Mouse (Mus musculus) megakaryocyte progenitor cell, adult 5-6 weeks (primary cell): ENCODE measurements around the gene Cct2. TPM values are rescaled to one million over a fixed set of nuclear protein-coding genes. Genes with fewer than 3 reads are reported as not detected.
A peak's percentile ranks its signal among the peaks of the same experiment; 100 is the strongest.
"Not testable (repeated sequence)": the region's sequence is repeated elsewhere in the genome, so short reads cannot be mapped to it uniquely, and the experiment has no call there.

Experiments
- ATAC-seq: replicated peaks from 2 replicates; pipeline ENCODE4 v1.8.0; 2016; ENCODE audit warnings: mild to moderate bottlenecking, moderate TSS enrichment, inconsistent platforms; ENCODE audit not compliant: poor library complexity
- total RNA-seq, 2 experiments: library from RNA; stranded (forward) in 1 of 2; stranded (reverse) in 1 of 2; fragments of 157-497, 149-512 nt in 1 of 2; fragments of 200-1000 nt in 1 of 2; gene quantifications; 2 replicates each; pipeline versions ENCODE4 v1.2.3 to v1.2.4; 2015 to 2017

The Cct2 gene
- total RNA-seq, 2 experiments from 2014 or later = 516 to 627 TPM

DNA sequence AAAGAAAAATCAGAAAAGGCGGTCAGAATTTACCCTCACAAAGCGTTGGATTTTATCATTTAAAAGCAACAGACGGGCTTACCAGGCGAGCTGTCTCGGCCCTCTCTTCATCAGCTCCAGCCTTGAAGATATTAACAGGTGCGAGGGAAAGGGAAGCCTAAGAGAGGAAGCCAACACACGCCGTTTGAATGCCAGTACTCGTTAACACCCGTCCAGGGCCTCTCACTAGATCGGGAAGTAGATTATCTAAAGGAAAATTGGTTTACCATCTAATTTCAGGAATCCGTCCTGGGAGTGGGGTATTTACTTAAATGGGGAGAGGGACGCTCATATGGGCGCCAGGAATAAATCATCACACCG lies 740 bp downstream of the Cct2 start:
- peak; percentile 20; the same call in 1 of the 2 replicates for ATAC-seq

DNA sequence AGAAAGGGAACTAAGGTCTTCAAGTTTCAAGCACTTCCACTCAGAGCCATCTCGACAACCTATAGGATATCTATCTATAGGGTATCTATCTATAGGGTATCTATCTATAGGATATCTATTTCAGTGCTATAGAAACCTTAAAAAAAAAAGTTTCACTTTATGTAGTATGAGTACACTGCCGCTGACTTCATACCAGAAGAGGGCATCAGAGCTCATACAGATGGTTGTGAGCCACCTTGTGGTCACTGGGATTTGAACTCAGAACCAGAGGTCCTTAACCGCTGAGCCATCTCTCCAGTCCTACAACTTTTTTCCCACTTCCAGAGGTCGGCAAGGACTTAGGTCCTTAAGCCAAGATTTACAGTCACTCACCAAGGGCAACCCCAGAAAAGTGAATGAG lies 7.9 kb downstream of the Cct2 start:
- no peak for ATAC-seq

DNA sequence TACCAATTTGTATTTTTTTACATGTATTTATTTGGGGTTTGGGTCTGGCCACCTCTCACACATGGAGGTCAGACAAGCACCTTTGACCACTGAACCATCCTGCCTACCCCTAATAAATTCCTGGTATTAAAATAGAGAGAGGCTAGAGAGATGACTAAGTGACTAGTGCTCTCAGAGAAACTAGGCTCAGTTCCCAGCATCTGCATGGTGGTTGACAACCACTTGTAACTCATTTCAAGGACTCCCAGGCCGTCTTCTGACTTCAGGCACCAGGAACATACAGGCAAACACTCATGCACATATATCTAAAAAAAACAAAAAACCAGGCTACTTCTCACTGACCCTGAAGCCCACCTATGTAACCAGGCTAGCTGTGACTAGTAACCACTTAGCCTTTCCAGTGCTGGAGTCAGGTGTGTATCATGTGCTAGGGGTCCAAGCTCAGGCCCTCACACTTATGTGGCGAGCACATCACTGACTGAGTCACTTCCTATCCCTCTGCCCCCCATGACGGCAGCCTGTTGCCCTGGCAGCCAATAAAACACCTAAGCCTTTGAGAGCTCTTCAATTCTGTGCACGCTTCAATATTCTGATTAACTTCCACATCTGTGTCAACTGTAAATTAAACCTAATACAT lies 13.5 kb downstream of the Cct2 start:
- ATAC-seq = no peak

DNA sequence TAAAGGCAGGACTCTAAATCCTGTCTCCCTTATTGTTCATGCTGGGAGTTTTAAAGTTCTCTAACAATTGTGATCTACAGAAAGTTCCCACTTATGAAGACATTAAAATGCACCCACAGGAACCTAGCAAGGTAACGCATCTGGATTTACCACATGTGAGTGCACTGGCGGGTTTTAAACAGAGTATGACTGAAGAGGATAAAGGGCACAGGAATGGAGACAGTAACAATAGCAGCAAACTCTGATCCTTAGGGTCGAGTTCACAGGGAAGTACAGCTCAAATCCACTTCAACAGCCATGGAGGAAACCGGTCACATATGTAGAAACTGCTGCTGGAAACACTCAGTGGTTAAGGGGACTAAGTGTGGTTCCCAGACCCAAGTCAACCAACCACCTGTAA lies 14.4 kb downstream of the Cct2 start:
- no peak for ATAC-seq

DNA sequence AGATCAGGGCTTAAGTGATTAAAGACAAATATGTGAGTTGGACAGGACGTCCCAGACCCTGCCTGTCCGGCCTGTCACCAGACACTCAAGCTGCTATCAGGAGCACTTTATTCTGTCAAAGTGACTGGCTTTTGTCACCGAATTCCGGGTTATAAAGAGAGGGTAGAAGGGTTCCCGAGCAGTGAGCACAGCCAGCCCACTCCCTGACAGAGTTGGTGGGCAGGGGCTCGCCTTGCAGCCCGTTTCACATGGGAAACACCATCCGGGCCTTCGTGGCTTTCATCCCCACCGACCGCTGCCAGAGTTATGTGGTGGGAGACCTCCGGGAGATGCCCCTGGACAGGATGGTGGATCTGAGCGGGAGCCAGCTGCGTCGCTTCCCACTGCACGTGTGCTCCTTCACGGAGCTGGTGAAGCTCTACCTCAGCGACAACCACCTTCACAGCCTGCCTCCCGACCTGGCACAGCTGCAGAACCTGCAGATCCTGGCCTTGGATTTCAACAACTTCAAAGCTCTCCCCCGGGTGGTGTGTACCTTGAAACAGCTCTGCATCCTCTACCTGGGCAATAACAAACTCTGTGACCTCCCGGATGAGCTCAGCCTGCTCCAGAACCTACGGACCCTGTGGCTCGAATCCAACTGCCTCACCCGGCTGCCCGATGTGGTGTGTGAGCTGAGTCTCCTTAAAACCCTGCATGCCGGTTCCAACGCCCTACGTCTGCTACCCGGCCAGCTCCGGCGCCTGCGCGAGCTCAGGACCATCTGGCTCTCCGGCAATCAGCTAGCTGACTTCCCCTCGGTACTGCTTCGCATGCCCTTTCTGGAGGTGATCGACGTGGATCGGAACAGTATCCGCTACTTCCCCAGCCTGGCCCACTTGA lies 18.2 kb downstream of the Cct2 start, which contains the start of gene Lrrc10:
TSS of gene Lrrc10 (plus strand) at position 167 of the 882 bp plus-strand sequence.
- peak; percentile 29; the same call in 1 of the 2 replicates for ATAC-seq

DNA sequence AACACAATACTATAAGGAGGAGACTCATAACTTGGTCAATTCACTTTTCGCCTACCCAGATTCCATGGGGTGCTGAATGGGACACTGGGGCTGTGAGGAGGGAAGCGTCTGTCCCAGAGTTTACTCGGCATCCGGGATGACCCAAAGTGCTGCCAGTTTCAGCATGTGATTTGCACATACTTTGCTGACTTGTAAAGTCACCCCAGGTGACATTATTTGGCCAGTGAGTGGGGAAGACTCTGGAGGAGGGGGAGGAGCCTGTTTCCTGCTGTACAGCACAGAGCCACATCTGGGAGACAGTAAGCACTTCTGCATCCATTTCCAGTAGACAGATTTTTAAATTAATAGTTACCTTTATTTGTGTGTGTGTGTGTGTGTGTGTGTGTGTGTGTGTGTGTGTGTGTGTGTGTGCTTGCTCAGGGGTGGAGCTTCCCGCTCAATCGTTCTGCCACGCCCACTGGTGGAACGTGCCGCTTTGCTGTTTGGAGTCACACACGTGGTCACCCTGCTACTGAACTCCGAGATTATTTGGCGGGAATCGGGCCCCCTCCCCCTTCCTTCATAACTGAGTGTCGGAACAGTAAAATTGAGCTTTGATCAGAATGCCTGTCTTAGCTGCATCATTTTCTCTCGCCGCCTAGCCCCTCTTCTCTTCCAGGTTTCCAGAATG lies 20.0 kb downstream of the Cct2 start:
- peak; percentile 57 for ATAC-seq

DNA sequence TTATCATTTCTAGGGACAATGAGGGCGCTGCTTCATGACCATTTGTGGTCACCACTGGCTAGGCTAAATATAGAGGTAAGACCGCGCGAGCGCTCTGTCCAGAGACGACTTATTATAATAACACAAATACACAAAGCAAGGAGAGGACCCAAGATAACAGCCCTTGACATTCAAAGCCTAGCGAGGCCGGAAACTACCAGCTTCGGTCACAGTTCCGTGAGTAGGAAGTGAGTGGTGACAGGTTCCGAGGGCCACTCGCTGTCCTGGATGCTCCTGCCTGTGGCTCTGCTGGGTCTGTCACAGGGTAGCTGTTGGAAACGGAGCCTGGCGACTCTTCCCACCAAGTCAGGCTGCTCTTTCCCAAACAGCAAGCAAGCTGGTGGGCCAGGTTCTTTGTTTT lies 21.3 kb downstream of the Cct2 start:
- ATAC-seq = no peak

DNA sequence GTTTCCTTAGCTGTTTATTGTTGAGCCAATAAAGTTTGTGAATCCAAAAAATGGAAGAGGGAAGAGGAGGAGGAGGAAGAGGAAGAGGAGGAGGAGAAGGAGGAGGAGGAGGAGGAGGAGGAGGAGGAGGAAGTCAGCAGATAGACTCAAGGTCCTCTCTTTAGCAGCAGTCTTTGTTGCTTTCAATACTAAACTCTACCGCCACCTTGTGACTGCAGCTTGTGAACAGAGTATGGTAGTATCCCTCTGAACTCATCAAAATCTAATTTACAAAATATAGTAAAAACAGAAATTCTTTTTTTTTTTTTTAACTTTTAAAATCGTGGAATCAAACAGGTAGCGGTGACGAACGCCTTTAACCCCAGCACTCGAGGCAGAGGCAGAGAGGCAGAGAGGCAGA lies 23.3 kb downstream of the Cct2 start:
- peak; percentile 63 for ATAC-seq

DNA sequence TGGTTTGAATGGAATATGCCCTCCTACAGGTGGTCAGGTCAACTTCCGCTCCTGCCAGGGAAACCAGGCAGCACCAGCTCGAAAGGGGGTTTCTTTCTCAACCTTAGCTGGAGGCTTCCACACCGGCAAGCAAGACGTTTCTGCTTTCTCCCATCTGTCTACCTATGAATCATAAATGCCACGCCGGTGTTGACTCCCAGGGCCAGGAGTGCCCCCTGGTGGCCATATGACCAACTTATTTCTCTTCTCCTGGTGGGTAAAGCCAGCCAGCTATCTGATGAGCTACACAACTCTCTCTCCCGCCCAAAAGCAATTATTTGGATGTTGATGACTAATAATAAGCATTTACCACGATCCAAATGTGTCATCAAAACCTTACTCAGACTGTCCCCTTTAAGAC lies 29.8 kb downstream of the Cct2 start:
- ATAC-seq = peak; percentile 99

DNA sequence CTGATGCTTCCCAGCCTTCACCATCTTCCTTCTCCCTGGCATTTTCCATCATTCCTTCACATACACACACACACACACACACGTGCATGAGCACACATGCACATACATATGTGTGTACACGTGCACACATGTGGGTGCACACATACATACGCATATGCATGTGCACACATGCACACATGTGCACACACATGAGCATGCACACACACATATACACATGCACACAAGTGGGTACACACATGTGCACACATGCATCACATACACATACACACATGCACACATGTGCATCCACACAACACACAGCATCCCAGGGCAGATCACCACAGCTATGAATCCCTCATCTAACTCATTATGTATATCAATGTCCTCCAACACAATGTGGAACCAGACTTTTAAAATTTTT lies 32.5 kb downstream of the Cct2 start:
- ATAC-seq = no peak

DNA sequence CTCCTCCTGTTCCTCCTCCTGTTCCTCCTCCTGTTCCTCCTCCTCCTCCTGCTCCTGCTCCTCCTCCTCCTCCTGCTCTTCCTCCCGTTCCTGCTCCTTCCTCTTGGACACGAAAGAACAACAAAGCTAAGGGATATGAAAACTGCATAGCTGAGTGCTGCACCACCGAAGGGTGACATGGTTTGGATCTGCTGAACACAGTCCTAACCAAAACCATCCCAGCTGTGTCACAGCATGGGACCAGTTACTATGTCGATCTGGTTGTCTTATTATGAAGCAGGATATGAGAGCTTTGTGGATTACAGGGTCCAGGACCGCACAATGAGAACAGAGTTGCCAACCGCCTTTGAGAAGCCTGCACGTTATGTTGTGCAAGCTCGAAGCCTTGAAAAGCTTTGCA lies 37.4 kb downstream of the Cct2 start:
- peak; percentile 59 for ATAC-seq

DNA sequence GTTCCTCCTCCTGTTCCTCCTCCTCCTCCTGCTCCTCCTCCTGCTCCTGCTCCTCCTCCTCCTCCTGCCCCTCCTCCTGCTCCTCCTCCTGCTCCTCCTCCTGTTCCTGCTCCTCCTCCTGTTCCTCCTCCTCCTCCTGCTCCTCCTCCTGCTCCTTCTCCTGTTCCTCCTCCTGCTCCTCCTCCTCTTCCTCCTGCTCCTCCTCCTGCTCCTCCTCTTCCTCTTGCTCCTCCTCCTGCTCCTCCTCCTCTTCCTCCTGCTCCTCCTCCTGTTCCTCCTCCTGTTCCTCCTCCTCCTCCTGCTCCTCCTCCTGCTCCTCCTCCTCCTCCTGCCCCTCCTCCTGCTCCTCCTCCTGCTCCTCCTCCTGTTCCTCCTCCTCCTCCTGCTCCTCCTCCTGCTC lies 37.8 kb downstream of the Cct2 start:
- not testable (repeated sequence) for ATAC-seq

DNA sequence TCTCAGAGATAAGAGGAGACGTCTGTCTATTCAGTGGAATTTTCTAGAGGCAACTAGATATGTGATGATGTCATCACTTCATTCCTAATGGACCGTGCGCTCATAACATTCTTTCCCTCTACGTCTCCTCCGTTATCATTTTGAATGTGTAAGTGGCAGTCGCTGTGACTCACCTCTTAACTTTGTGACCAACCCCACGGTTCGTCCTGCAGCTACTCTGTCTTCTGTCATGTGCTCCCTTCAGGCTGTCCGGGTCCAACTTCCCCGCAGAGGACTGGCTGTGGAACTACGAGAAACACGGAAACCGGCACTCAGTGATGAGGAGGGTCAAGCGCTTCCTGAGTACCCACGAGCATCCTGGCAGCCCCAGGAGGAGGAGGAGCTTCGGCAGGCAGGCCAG lies 39.9 kb downstream of the Cct2 start:
- peak; percentile 40; the same call in 1 of the 2 replicates for ATAC-seq

DNA sequence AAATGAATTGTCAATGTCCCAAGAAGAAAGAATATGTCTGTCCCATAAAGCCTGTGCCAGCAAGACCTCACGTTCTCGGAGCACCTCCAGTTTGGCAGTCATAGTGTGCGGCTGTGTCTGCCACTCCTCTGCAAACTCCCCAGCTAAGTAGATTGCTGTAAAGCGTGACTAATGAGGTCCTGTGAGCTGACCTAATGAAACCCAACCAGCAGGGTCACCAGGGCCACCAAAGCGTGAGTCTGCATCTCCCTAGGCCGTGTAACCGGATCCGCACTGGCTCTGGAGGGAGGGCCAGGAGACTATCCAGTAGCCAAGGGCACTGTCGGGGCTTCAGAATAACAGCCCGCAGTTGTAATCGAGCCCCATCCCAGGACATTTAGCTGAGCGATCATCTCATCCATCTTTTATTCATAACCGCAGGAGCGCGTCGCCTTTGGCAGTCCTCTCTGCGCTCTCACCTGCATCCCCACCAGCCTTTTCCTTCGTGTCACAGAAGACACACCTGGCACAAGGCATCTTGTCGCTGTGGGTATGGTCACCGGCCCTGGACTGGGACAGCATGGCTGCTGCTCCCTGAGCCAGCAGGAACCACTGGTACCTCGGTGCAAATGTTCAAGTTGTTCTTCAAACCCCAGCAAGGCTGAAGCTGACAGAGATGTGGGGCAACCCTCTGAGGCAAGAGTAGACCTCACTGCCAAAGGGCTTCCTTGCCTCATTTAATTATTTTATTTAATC lies 42.4 kb downstream of the Cct2 start:
- ATAC-seq = no peak

DNA sequence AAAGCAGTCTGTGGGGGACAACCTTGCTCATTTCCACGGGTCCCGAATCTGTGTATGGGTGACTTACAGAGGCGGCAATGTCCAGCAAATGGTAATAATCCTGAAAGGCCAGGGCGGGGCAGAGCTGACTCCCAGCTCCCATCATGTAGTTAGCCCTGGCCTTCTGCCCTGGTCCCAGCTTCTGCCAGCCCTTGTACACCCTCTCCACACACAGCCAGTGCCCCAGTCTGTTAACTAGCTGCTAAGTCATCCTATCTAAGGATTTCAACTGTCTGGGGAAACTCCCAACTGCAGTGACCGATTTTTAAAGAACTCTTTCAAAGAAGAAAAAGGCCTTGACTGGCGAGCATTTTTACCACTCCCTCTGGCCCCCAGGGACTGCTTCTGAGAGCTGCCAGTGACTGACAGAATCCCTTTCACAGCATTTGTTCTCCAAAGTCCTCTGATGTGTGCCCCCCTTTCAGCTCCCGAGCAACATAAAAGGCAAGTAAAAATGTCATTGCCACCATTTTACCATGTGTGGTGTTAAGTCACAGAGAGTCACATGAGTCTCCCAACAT lies 45.3 kb downstream of the Cct2 start:
- no peak for ATAC-seq

DNA sequence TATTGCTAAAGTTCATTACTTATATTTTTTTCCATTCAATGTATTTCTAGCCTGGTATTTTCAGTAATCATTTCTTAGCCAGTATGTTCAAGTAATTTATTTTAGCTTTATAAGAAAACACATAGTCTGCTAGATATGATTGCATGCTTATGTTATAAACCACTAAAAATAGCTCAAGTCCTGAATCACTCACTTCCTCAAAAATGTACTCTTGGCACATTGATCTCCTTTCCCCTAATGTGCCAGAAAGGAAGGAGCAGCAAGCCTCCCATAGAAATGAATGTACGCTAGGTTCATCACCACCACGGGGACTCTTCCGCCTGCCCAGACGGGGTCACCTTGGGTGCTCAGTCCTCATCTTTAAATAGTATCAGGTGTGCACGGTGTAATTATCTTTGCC lies 49.0 kb downstream of the Cct2 start:
- ATAC-seq = no peak; the same call in 1 of the 2 replicates

DNA sequence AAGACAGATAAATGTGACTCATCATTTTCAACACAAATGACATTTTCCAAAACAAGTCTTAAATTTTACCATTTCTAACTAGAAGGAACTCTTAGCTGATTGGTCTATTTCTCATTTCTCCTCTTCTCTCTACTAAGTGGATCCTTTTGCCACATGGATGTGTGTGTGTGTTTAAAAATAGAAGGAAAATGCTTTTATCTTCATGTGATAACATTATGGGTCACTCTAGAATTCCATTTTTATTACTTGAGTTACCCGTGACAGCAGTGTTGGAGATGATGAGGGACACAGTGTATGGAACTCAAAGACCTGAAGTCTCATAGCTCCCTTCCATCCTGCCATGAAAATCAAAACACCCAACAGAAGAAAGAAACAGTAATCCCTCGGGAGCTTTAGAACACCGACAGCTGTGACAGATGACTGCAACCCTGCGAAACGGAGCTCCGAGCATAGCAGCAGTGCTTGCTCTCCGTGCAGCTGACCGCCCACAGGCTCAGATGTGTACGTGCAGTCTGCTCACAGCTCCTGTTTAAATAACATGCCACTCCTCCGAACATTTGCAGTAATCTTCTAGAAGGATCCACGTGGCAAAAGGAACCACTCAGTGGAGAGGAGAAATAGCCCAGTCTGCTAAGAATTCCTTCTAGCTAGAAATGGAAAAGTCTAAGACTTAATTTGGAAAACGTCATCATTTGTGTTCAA lies 49.8 kb downstream of the Cct2 start:
- ATAC-seq = no peak

DNA sequence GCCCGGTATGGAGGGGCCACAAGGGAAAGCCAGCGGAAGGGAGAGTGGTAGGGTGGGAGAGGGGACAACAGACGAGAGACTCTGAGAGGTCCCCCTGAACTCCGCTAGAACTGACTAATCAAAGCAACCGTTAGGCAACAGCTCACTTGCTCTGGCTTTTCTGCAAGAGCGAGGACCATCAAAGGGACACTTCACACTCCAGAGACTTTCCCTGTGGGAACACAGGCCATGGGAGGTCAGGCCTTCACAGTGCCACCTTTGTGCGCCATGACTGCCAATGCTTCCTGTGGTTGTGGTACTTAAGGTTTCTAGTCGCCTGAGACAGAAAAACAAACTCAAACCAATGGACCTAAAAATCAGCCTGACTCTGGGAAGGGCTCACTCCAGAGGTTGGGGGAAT lies 52.6 kb downstream of the Cct2 start:
- ATAC-seq = no peak

DNA sequence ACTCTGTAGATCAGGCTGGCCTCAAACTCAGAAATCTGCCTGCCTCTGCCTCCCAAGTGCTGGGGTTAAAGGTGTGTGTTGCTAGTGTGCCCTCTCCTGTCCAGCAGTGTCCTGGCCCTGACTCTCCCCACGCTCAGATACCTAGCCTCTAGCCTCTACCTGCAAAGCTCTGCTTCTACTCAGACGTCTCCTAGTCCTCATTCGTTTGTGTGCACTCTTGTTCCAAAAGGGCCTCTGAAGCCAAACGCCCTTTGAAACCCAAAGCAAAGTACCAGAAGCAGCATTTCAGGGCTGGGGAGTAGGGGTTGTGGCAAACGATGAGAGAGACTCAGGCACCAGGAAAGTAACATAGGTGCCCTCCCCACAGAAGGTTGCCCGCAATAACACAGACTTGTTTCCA lies 53.9 kb downstream of the Cct2 start:
- ATAC-seq = no peak
